ENCODE assay signal across 26 mouse cellular contexts in the genomic region with DNA sequence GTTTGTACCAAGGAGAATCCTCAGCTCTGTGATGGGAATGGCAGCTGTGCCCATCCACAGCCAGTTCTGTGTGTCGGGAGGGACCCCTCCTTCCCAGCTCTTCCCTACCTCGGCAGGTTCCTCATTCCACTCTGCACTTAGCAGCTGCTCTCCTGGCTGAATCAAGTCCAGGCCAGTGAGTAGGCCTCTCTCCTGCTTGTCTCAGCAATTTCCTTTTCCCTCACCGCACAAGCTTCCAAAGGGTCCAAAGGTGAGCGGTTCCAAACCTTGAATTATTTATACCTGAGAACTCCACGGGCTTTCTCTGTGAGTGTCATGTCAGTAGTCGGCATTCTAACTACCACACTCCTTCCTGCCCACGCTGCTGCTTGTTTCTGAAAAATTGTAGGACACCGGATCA.
DNase-seq lines count a peak whose midpoint lies in the region; ATAC-seq lines count a peak whose summit lies in the region.
"Had no signal": no experiment of that assay in that cellular context is flagged by ENCODE, and none has a peak within 500 bp of the region (broad histone marks: within the 10 kb centered on the region; RNA-seq: fewer than 3 reads in every experiment).

No protein-coding gene starts in this region.

- H3K9ac ChIP-seq in hindbrain, embryonic 14.5 days, result no peak overlapping the region
- H3K9ac ChIP-seq in hindbrain, embryonic 11.5 days (ENCODE audit: low read depth, low read length), result no peak overlapping the region
- H3K9ac ChIP-seq in neural tube, embryonic 13.5 days, result no peak overlapping the region
- H3K9ac ChIP-seq in midbrain, embryonic 13.5 days (replicated peaks), result no peak overlapping the region
- H3K9ac ChIP-seq: forebrain, postnatal 0 days; hindbrain, embryonic 15.5 days; intestine, embryonic 15.5 days; liver, embryonic 15.5 days; lung, embryonic 14.5 days had no signal

- no peaks in the 10 kb centered on the region for H3K36me3 ChIP-seq in hindbrain, embryonic 14.5 days (replicated peaks; ENCODE audit: control insufficient read depth, insufficient read depth)
- no peaks in the 10 kb centered on the region for H3K36me3 ChIP-seq in hindbrain, embryonic 11.5 days (ENCODE audit: control insufficient read depth, insufficient read depth, low read length)
- no peaks in the 10 kb centered on the region for H3K36me3 ChIP-seq in neural tube, embryonic 13.5 days
- no peaks in the 10 kb centered on the region for H3K36me3 ChIP-seq in midbrain, embryonic 13.5 days
- H3K36me3 ChIP-seq: hindbrain, embryonic 15.5 days; intestine, embryonic 15.5 days; liver, embryonic 15.5 days had no signal

- H3K9me3 ChIP-seq in hindbrain, embryonic 14.5 days (ENCODE audit: control insufficient read depth, low read length), result peaks cover 9% of the 10 kb centered on the region
- no peaks in the 10 kb centered on the region for H3K9me3 ChIP-seq in hindbrain, embryonic 11.5 days (ENCODE audit: control insufficient read depth, low read length)
- H3K9me3 ChIP-seq in neural tube, embryonic 13.5 days, result peaks cover 8% of the 10 kb centered on the region; the same call in 1 of the 2 replicates
- H3K9me3 ChIP-seq in midbrain, embryonic 13.5 days, result peaks cover 5% of the 10 kb centered on the region; the same call in 1 of the 2 replicates
- H3K9me3 ChIP-seq: intestine, embryonic 15.5 days; liver, embryonic 15.5 days had no signal

- WGBS in hindbrain, embryonic 14.5 days, result 72% methylated on average over 8 of the region's 8 CpGs
- 80% methylated on average over 8 of the region's 8 CpGs for WGBS in hindbrain, embryonic 11.5 days
- WGBS in neural tube, embryonic 13.5 days, result 78% methylated on average over 8 of the region's 8 CpGs
- WGBS in midbrain, embryonic 13.5 days, result 75% methylated on average over 8 of the region's 8 CpGs

- no peak for ATAC-seq in hindbrain, embryonic 14.5 days (ENCODE audit: low FRiP score)
- no peak for ATAC-seq in hindbrain, embryonic 11.5 days (ENCODE audit: low FRiP score)
- no peak for ATAC-seq in neural tube, embryonic 13.5 days (ENCODE audit: low read depth)
- ATAC-seq in midbrain, embryonic 13.5 days, result no peak
- ATAC-seq: CD4-positive, CD25-positive, alpha-beta regulatory T cell, adult 4 months; intestine, embryonic 15.5 days had no signal

- no peaks in the 10 kb centered on the region for H3K27me3 ChIP-seq in hindbrain, embryonic 14.5 days (ENCODE audit: control insufficient read depth, insufficient read depth, low read length)
- no peaks in the 10 kb centered on the region for H3K27me3 ChIP-seq in hindbrain, embryonic 11.5 days (ENCODE audit: control insufficient read depth, insufficient read depth, low read length)
- H3K27me3 ChIP-seq in neural tube, embryonic 13.5 days, result no peaks in the 10 kb centered on the region
- H3K27me3 ChIP-seq in midbrain, embryonic 13.5 days, result no peaks in the 10 kb centered on the region
- H3K27me3 ChIP-seq: hindbrain, embryonic 15.5 days; intestine, embryonic 15.5 days; liver, embryonic 15.5 days had no signal

- H3K4me2 ChIP-seq in hindbrain, embryonic 14.5 days (replicated peaks), result no peak overlapping the region
- H3K4me2 ChIP-seq in hindbrain, embryonic 11.5 days (replicated peaks; ENCODE audit: low read depth, low read length), result no peak overlapping the region
- no peak overlapping the region for H3K4me2 ChIP-seq in neural tube, embryonic 13.5 days
- no peak overlapping the region for H3K4me2 ChIP-seq in midbrain, embryonic 13.5 days (replicated peaks)
- H3K4me2 ChIP-seq: hindbrain, embryonic 15.5 days; intestine, embryonic 15.5 days; liver, embryonic 15.5 days; lung, embryonic 14.5 days; midbrain, embryonic 11.5 days had no signal

- H3K4me1 ChIP-seq in hindbrain, embryonic 14.5 days (replicated peaks; ENCODE audit: control insufficient read depth, insufficient read depth, low read length), result no peaks in the 10 kb centered on the region; the same call in 1 of the 2 replicates
- H3K4me1 ChIP-seq in hindbrain, embryonic 11.5 days (replicated peaks; ENCODE audit: control insufficient read depth, insufficient read depth, low read length), result no peaks in the 10 kb centered on the region
- H3K4me1 ChIP-seq in neural tube, embryonic 13.5 days (replicated peaks), result peaks cover 4% of the 10 kb centered on the region; the same call in 1 of the 2 replicates
- H3K4me1 ChIP-seq in midbrain, embryonic 13.5 days (replicated peaks), result peaks cover 17% of the 10 kb centered on the region
- H3K4me1 ChIP-seq: hindbrain, embryonic 15.5 days; intestine, embryonic 15.5 days; liver, embryonic 15.5 days had no signal

- H3K27ac ChIP-seq in hindbrain, embryonic 14.5 days, result 0 out of 2 replicates have a peak overlapping the region, but pooled peaks have one; percentile 2
- no peak overlapping the region; the same call in 1 of the 2 replicates for H3K27ac ChIP-seq in hindbrain, embryonic 11.5 days (ENCODE audit: low read depth, low read length)
- 0 out of 2 replicates have a peak overlapping the region, but pooled peaks have one; percentile 1 for H3K27ac ChIP-seq in neural tube, embryonic 13.5 days (replicated peaks)
- H3K27ac ChIP-seq in midbrain, embryonic 13.5 days, result no peak overlapping the region
- H3K27ac ChIP-seq: hindbrain, embryonic 15.5 days; intestine, embryonic 15.5 days; liver, embryonic 15.5 days; stomach, postnatal 0 days had no signal

- no peak overlapping the region for H3K4me3 ChIP-seq in hindbrain, embryonic 14.5 days (replicated peaks; ENCODE audit: low read length)
- no peak overlapping the region for H3K4me3 ChIP-seq in hindbrain, embryonic 11.5 days (ENCODE audit: low read depth, low read length)
- H3K4me3 ChIP-seq in neural tube, embryonic 13.5 days, result no peak overlapping the region
- no peak overlapping the region for H3K4me3 ChIP-seq in midbrain, embryonic 13.5 days (replicated peaks)
- H3K4me3 ChIP-seq: erythroblast, embryonic 14.5 days; hindbrain, embryonic 15.5 days; intestine, embryonic 15.5 days; liver, embryonic 15.5 days; myocyte had no signal

- no peak for DNase-seq in hindbrain, embryonic 14.5 days (ENCODE audit: low spot score)
- DNase-seq in hindbrain, embryonic 11.5 days (ENCODE audit: low spot score), result no peak
- no peak for DNase-seq in neural tube, embryonic 10.5 days (ENCODE audit: extremely low spot score, low spot score)
- peak; percentile 51 to 72 for DNase-seq in kidney, postnatal 25 days
- DNase-seq in yolk sac, embryonic 10.5 days (ENCODE audit: low spot score), result peak; percentile 20
- DNase-seq in lung, postnatal 14 days, result no peak
- DNase-seq: adrenal gland, postnatal 14 days; cerebellum, adult 2 months; cerebellum, postnatal 14 days; forebrain, postnatal 0 days; heart, postnatal 14 days; liver; lung, embryonic 14.5 days; right cerebral cortex, adult 18-20 months; thymus, adult 2 months; thymus, postnatal 36 days had no signal

Comparison
In these comparisons a context has a peak if more than half of its experiments do, and no peak if none do; other contexts are left out.
1. H3K27ac ChIP-seq: peak in hindbrain, embryonic 14.5 days (single experiment) and neural tube, embryonic 13.5 days (single experiment); none in hindbrain, embryonic 11.5 days (single experiment) and midbrain, embryonic 13.5 days (single experiment).
2. DNase-seq: peak in kidney, postnatal 25 days (2 of 2) and yolk sac, embryonic 10.5 days (single experiment); none in hindbrain, embryonic 14.5 days (single experiment), hindbrain, embryonic 11.5 days (single experiment), neural tube, embryonic 10.5 days (single experiment) and lung, postnatal 14 days (single experiment).